Comparison of ENCODE assay signal across 17 mouse cellular contexts in genomic region chr1:155751484-155752255, GRCm38 (mm10). TPM values are rescaled to one million over a fixed set of nuclear protein-coding genes. Genes with fewer than 3 reads are reported as not detected.
"Had no signal": no experiment of that assay in that cellular context is flagged by ENCODE, and none has a peak within 500 bp of the region (broad histone marks: within the 10 kb centered on the region; RNA-seq: fewer than 3 reads in every experiment).

TSS of gene Lhx4 (minus strand) at chr1:155751684.

- ATAC-seq: intestine, postnatal 0 days; liver, postnatal 0 days had no signal

- H3K4me2 ChIP-seq: limb, embryonic 12.5 days; liver, embryonic 13.5 days; lung, embryonic 15.5 days; midbrain, embryonic 13.5 days; stomach, embryonic 15.5 days had no signal

- DNase-seq: kidney, adult 8-10 months; kidney, postnatal 25 days; liver; liver, embryonic 13.5 days; liver, postnatal 0 days; lung, postnatal 14 days; right cerebral cortex, postnatal 14 days; thymus, postnatal 36 days had no signal

- H3K36me3 ChIP-seq: limb, embryonic 12.5 days; liver, embryonic 13.5 days; lung, embryonic 15.5 days; midbrain, embryonic 13.5 days; stomach, embryonic 15.5 days had no signal

- H3K4me3 ChIP-seq: left cerebral cortex, adult 2 months; limb, embryonic 12.5 days; liver, embryonic 13.5 days; lung, embryonic 15.5 days; midbrain, embryonic 13.5 days; myocyte; stomach, embryonic 15.5 days had no signal

- H3K27ac ChIP-seq: left cerebral cortex, adult 2 months; limb, embryonic 12.5 days; liver, embryonic 13.5 days; lung, embryonic 15.5 days; midbrain, embryonic 13.5 days; stomach, embryonic 15.5 days had no signal

- H3K9ac ChIP-seq: limb, embryonic 12.5 days; liver, embryonic 13.5 days; liver, postnatal 0 days; lung, embryonic 15.5 days; midbrain, embryonic 13.5 days; stomach, embryonic 15.5 days had no signal

- H3K4me1 ChIP-seq: liver, embryonic 13.5 days; lung, embryonic 15.5 days; stomach, embryonic 15.5 days had no signal

- H3K9me3 ChIP-seq: limb, embryonic 12.5 days; liver, embryonic 13.5 days; lung, embryonic 15.5 days; midbrain, embryonic 13.5 days; stomach, embryonic 15.5 days had no signal

RNA-seq across cellular contexts. Expression of gene Lhx4, which starts in this region (rescaled TPM):
- polyA plus RNA-seq: kidney, embryonic 16.5 days; limb, embryonic 12.5 days; liver, embryonic 13.5 days; liver, postnatal 0 days; lung, embryonic 15.5 days; spleen, adult 2 months had no signal
